Mouse (Mus musculus) gastrocnemius, postnatal 10 days (tissue): ENCODE data around the gene Meltf. TPM values are rescaled to one million over a fixed set of nuclear protein-coding genes. Genes with fewer than 3 reads are reported as not detected.

Experiments used
- DNase-seq: peaks from one replicate; pipeline ENCODE4 v3.0.0; 2021; ENCODE audit warnings: mixed read lengths
- total RNA-seq, 2 experiments: library from RNA; stranded (reverse); gene quantifications; 2 replicates each; pipeline ENCODE4 v1.2.3; 2021

The Meltf gene
- total RNA-seq, 2 experiments from 2014 or later, result 0.05 TPM; not detected in 1

DNA sequence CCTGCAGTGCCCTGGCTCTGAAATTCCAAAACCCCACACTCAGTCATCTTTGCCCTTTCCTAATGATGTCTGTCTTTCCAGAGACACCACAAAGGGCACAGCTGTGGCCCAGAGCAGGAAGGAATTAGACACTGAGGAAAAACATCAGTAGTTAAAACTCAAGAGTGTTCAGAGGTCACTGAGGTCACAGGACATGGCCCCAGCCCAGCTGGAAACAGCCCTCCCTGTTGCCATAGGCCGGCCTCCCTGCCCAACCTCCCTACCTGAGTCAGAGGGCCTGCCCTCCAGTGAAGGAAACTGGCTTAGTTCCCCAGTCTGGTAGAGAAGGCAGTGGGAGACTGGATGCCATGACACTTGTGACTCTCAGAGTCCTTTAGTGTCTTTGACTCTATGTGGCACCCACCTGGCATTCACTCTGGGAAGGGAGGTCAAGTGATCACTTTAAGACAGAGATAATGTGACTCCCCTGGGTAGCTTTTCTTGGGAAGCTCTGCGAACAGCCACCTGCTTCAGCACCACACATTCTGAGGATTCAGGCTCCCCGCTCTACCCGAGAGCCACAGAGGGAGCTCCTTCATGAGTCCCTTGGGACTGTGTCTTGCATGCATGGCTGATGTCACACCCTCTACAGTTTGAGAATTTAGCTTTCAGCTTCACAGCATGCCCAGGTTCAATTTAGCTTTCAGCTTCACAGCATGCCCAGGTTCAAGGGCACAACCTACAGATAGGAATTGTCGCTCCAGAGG lies 15.0 kb downstream of the Meltf start:
- DNase-seq, result no peak

DNA sequence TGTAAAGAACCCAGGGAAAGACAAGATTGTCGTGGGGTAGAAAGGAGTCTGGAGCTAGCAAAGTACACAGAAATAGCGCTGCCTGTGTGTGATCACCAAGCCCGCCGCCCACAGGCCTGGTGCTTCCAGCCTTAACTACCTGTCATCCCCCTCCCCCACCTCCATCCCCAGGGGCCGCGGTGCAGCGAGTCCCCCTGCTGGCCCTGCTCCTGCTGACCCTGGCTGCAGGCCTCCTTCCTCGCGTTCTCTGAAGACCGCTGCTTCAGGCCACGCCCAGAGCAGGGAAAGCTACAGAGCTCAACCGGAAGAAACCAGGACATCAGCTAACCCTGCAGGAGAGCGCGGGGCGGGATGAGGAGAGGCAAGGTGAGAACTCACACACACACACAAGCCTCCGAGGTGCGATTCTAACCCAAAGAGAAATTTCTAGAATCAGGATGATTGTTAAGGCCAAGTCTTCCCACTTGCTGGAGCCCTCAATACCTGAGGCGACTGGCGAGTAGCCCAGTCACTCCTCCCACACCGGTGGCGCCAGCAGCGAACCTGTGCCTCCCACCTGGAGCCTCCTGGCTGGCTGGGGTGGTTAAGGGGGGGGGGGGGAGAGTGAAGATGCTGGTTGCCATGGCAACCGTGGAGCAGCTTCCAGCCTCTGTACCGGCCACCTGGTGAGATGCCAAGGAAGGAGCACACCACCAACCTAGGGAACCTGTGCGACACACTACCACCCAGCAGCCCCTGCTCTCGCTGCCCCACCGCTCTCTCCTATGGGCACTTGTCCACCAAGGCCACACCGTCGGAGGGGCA lies 18.6 kb downstream of the Meltf start:
- DNase-seq, result peak; percentile 23

DNA sequence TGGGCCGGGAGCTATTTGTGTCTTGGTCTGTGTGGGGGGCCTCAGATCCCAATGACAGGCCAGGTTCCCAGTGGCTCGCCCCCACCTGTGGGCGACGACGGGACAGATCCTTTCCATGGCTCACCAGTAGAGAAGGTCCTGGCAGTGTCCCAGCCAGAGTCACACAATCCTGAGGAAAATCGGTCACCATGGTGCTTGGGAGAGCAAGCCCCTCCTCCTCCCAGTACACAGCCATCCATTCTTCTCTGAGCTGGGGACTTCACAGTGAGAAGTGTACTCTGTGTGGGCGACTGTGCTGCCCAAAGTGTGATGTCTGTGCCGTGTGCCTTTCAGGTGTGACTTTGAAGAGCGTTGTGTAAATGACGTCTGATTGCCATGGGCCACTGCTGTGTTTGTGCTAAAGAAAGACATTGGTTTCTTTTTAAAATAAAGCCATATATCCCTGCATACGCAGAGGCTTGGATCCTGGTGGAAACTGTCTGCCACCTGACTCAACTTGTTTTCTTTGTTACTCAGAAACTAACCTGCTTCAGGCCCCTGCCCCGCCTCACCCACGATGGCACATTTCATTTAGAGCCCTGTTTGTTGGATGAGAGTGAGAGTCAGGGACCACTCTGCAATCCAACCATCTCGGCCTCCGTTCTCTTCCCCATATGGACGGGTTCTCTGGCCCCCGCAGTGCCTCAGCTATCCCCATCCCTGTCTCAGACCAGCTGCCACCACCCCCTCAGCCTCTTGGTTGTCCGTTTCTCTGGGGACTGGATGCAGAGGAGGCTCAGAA lies 20.1 kb downstream of the Meltf start:
- no peak for DNase-seq

DNA sequence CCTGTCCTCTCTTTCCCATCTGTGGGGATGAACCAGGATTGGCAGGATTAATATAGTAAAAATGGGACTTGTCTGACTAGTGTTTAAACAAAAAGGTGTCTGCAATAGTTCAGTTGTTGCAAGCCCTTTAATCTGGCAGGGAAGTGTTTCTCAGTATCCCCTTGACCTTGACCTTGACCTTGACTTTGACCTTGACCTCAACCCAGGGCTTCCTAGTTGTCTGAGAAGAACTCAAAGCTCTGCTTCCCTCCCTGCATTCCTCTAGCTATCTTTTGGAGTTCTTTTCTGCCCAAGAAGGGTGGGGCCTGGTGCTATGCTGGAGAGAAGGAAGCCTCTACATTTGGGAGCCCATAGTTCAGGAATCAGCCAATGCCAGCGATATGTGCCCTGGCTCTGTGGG lies 23.3 kb downstream of the Meltf start:
- no peak for DNase-seq

DNA sequence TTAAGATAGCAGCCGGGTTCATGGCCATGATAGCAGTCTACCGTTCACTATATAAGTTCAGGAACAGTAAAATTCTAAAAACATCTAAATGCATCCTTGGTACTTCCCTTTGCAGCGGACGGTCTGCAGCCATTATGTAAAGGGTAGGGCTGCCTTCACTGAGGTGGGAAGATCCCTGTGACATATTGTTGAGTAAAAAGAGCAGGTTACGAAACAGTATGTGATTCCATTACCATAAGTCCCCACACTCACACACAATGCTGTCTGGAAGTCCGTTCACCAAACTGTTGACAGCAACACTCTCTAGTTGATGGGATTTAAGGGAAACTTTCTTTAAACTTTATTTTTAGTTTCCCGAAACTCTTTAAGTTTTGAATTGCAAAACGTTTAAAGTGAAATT lies 24.6 kb downstream of the Meltf start:
- no peak for DNase-seq

DNA sequence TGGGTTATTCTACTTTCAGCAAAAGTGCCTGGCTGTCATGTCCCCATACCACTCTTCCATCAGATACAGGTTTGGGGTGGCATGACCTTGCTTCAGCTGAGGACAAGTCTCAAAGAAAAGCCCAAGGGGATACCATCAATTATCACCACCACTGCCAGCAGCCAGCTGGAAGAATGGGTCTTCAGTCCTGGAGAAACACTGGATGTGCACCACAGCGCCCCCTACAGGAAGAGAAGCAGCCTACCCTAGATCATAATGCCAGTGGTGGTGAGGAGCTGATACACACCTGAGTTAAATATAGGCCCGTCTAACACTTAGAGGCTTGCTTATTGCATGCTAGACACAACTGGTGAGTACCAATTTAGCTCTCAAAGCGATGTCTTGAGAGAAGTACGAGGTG lies 26.7 kb downstream of the Meltf start:
- no peak for DNase-seq

DNA sequence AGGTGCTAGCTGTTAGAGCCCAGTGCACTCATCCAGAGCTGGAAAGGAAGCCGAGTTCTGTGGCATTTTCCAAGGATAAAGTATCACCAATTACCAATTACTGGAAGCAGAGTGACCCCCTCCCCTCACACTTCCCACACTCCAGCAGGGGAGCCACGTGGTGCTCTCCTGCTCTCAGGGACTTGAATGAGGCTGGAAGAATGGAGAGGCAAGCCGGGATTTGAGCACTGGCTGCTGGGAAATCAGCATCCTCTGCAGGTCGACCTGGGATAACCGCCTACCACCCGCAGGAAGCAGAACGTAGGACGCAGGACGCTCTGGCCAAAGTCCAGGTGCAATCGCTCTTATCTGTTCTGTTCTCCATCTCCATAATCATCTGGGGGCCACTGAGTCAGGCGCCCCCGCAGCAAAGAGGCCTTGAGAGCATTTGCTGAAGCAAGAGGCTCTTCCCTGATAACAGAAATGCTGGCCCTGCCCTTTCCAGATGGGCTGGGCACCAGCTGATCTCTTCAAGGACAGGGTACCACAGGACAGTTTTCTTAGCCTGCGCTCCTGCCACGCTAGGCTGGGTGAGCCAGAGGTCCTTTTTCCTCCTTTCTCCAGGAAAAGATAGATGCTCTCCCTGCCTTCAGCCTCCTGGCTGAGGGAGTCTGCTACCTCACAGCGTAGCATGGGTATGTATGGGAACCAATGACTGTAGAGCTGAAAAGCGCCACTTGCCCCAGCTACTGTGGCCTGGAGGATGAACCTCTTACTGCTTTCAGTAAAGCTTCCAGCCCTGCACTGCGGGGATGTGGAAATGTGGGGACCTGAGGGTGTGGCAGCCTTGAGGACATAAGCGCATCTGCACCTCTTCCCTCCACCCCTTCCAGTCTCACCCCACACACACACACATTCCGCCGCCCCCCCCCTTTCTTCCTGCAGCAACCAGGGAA lies 27.5 kb downstream of the Meltf start:
- no peak for DNase-seq

DNA sequence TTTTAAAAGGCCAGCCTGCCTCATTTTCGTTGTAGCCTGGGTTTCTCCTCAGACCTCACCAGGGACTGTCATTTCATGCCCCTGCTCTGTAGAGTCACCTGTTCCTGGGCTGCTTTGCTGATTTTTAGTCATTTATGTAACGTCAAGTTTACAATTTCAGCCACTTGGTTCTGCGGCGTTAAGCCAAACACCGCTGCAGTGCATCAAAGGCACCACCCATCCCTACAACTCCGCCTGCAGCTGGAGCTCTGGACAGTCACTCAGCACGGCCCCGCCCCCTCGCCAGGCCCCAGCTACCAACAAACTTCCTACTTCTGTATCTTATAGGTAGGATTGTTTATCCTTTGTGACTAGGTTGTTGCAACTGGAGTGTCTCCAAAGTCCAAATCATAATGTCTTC lies 28.3 kb downstream of the Meltf start:
- DNase-seq, result peak; percentile 35

DNA sequence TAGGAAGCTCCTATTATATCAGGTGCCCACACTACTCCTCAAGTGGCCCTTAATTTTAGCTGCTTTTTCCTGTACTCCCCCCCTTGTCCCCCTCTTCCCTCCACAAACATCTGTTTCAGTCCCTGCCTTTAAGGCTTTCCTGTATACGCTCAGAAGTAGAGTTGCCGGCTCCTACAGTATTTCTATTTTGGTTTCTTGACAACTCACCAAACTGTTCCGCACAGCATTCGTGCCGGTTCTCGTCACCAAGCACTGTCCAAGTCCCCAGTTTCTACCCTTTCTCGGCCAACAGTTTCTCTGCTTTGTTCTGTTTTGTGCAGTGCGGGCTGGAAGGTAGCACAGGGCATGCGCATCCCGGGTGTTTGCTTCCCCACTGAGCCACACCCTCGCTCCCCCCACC lies 30.3 kb downstream of the Meltf start:
- no peak for DNase-seq

DNA sequence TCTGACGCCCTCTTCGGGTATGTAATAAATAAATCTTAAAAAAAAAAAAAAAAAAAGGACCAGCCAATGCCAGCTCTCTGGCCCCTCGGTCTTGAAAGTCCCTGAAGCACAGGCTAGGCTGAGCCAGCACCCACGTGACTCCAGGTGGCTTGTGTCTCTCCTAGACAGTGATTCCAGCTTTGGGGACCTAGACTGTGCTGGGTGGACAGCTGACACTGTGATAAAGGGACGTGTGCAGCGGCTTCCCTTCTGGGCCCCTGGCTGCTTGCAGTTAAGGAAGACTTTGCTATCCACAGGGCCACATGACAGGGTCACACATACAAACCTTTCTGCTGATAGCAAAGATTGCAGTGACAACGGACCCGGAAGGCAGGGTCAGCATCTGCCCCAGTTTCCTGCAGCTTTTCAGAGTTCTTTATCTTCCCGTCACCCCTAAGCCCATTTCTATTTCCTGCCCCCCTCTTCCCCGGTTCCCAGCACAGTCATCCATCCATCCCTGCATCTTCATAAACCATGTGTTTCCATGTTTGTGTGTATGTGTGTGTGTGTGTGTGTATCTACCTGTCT lies 31.8 kb downstream of the Meltf start:
- no peak for DNase-seq

DNA sequence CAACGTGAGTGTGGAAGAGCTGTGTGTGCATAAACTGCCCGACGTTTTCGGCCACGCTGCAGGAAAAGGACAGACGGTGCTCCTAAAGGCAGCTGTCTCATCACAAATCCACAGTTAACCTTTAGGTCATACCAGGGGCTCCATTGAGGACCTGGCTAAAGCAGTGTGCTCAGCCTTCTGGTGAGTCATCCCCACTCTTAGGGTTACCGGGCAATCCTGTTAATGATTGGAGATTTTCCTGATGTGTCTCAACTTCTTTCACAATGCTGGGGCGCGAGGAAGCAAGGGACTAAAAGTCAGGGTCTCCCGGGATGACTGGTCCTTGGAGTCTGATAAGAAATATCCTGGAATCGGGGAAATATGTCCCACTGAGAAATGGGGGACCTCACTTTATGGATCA lies 39.2 kb downstream of the Meltf start:
- no peak for DNase-seq

DNA sequence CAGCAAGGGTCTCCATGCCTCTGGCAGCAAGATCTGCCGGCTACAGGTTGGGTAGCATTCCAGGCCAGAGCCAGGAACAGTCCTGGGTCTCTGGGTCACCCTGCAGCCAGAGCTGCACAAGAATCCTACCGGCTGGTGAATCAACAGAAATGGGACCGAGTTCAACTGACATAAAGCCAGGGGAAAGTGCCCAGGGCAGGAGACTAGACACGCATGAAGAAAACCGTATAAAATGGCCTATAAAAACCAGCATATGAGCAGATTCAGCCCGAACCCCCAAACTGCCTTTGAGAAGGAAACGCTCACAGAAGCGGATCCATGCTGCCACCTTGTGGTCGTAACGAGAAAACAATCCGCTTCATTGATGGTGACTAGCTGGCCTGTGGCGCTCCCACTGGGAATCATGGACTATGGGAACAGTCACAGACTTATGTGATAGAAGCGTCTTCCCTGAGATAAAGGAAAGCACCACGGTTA lies 39.7 kb downstream of the Meltf start:
- DNase-seq, result peak; percentile 73

DNA sequence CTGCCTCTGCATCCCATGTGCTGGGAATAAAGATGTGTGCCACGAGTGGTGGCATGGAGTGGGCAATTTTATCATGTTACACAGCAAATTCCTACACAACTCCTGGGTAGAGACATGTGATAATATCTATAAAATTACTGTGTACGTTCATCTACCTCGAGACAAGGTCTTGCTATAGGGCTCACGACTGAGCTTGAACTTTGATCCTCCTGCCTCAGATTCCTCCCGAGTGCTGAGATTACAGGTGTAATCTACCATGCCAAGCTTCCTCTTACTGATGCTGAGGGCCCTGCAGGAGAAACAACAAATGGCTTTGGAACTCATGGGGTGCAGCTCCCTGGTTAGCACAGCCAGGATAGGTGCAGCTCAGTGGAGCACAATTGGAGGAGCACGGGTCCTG lies 45.8 kb downstream of the Meltf start:
- no peak for DNase-seq

DNA sequence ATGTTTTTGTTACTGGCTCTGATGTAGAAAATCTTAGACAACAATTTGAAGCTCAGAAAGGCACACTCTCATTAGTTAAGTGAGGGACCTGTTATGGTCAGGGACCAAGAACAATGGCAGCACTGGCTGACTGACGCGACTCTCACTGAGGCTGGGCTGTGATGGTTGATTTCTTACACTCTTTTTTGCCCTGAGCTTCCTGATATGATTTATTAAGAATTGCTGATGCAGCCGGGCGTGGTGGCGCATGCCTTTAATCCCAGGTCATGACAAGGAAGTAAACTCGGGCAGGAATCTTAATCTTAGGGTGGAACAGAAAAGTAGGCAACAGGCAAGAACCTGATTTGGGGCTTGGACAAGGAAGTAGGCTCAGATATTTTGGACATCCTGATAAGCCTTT lies 47.5 kb downstream of the Meltf start:
- no peak for DNase-seq

DNA sequence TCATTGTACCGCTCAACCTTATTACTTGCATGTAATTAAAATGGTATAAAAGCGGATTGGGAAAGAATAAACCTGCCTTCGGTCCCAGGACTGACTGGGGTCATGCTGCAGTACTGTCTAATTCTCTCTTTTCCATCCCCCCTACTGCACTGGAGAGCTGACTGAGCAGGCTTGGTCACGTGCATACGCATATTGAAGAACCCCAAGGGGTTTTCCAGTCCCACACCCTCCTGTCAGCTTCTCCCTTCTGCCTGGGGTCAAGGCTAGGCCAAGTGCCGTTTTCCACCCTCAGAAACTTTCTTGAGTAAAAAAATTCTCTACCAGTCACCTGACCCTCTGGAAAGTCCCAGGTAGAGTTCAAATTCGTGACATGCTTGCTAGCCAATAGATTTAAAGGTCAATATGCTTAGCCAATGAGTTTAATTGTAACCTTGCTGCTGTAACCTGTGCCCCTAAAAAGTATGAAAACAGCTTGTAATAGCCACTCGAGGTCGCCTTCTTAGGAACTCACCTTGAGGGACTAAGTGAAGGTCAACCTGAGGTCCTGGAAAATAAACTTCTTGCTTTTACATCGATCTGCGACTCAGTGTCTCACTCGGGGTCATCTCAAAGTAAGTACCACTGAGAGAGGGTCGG lies 48.1 kb downstream of the Meltf start:
- DNase-seq, result no peak

DNA sequence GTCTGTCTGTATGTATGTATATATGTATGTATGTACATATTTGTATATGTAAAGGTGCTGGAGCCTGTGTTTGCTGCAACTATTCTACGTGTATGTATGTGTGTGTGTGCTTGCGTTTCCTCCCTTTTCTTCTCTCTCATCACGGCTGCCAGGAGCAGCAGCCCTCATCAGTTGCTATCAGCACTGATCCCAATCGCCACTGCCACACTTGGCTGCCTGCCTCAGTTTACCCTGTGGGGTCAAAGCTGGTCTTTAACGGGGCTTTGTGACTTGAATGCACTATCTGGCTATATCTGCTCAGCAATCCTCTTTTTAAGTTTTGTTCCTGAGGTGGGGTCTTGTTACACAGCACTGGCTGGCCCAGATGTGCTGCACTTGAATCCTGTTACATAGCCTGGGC lies 48.8 kb downstream of the Meltf start:
- no peak for DNase-seq

DNA sequence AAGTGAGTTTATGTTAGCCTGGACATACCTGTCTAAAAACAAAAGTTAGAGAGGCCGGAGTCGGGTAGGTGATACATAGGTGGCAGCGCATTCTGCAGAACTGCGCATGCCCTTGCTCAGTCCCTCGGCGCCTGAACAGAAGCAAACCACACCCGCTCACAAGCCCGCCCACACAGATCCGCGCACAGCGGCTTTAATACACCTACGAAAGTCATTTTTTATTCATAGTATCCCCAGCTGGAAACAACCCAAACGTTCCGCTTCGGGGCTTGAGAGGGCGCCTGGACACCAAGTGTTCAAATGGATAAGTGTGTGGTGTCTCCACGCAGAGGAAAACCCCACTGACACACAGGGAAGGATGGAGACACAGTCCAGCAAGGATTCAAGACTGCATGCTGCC lies 52.7 kb downstream of the Meltf start:
- no peak for DNase-seq

DNA sequence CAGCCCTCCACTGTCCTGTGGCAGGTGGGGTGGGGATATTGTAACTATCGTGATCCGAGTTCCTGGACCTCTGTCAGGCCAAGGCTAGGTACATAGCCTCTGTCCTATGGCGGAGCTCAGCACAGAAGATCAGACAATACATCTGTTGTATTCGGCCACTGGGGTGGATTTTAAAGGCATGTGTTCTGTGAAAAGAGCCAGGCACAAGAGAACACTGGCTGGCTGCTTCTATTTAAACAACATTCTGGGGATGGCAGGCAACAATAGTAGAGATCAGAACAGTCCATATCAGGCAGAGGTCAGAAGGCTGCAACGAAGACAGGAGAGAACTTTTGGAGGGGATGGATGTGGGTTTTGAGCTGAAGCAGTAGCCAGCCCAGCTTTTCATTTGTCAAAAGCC lies 53.6 kb downstream of the Meltf start:
- DNase-seq, result no peak

DNA sequence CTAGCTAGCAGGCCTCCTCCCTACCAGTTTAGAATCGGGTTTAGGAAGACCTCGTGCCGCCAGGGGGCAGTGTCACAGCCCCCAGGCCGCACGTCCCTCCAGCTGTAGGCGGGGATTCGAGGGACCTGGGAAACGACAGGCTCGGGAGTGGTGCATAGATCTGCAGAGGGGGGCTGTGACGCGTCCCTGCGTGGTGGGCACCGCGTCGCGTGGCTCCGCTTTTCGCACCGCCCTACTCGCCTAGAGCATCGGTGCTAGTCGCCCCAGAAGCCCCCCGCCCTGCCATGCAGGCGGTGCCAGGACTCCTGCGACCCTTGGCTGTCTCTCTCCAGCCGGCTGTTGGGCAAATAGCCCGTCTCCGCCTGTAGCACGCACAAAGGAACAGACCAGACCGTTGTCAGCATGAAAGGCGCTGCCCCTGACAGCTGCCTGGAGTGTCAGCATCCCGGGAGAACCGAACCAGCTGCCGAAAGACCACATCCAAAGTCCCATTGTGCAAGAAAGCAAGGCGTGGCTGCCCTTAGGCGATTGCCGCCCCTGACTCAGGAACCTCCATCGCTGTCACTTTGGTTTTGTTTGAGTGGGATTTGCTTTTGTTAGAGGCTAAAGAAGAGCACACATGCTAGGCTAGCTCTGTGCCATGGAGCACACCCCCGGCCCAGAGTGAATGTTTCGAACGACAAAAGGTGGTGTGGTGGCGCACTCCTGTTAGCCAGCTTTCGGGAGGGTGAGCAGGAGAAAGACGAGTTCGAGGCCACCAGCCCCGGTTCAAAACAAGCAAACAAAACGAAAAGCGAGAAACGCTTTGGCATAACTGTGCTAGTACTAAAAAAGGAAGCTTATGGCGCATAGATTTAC lies 54.5 kb downstream of the Meltf start:
- peak; percentile 88 for DNase-seq
